Mouse (Mus musculus) heart, adult 2 months (tissue): ENCODE results near the gene Igf1. TPM values are rescaled to one million over a fixed set of nuclear protein-coding genes. Genes with fewer than 3 reads are reported as not detected.

Experiments used
- DNase-seq, 2 experiments: peaks; one replicate each; pipeline ENCODE4 v3.0.0; 2021
- H3K27ac ChIP-seq: fragments of 200-600 bp; 2 replicates; pipeline ENCODE4 v1.8.1; 2022
- H3K27me3 ChIP-seq: fragments of 200-500 bp; 2 replicates; pipeline ENCODE4 v1.6.1; 2012; ENCODE audit warnings: mild to moderate bottlenecking, low read length, inconsistent platforms, mixed read lengths; ENCODE audit not compliant: control insufficient read depth, insufficient read depth
- H3K36me3 ChIP-seq: fragments of 200-500 bp; 2 replicates; pipeline ENCODE4 v1.6.1; 2012; ENCODE audit warnings: low read length, inconsistent platforms; ENCODE audit not compliant: control insufficient read depth, insufficient read depth
- H3K4me1 ChIP-seq: fragments of 200-500 bp; 2 replicates; pipeline ENCODE4 v1.6.1; 2011; ENCODE audit warnings: low read length; ENCODE audit not compliant: control insufficient read depth, insufficient read depth
- H3K4me3 ChIP-seq: fragments of 200-600 bp; 2 replicates; pipeline ENCODE4 v1.8.1; 2022
- H3K79me2 ChIP-seq: fragments of 200-500 bp; replicated peaks from 2 replicates; pipeline ENCODE4 v1.6.1; 2012; ENCODE audit warnings: mild to moderate bottlenecking, inconsistent platforms, low read length, moderate library complexity, mixed read lengths; ENCODE audit not compliant: control insufficient read depth, insufficient read depth
- H3K9ac ChIP-seq: fragments of 200-500 bp; 2 replicates; pipeline ENCODE4 v1.6.1; 2012; ENCODE audit warnings: low read depth, mild to moderate bottlenecking, control low read depth, inconsistent platforms, low read length, mixed read lengths
- CTCF ChIP-seq: fragments of 200-600 bp; IDR thresholded peaks from 2 replicates; pipeline ENCODE4 v1.8.1; 2022; ENCODE audit warnings: antibody characterized with exemption, mild to moderate bottlenecking, moderate library complexity
- EP300 ChIP-seq: fragments of 200-500 bp; IDR thresholded peaks from 2 replicates; pipeline ENCODE4 v1.6.1; 2011; ENCODE audit warnings: low read depth, low read length, control low read depth; ENCODE audit not compliant: insufficient read depth
- POLR2A ChIP-seq: fragments of 200-500 bp; IDR thresholded peaks from 2 replicates; pipeline ENCODE4 v1.6.1; 2011; ENCODE audit warnings: mild to moderate bottlenecking, low read depth, low read length, control low read depth; ENCODE audit not compliant: insufficient read depth
- WGBS: fragments of 180-500 bp; shearing (Covaris S2); methylation state at CpG from one replicate; pipeline ENCODE4 v1.1.7; 2018; 5-methylcytosine and 5-hydroxymethylcytosine counted together
- intact Hi-C: fragments of 180-260 bp; cut with DNase I; formaldehyde crosslinking; loops from one replicate; pipeline ENCODE4 v1.15.1; 2025
- long read RNA-seq: library from polyadenylated mRNA; stranded (forward); transcript quantifications from one replicate; pipeline ENCODE4 v2.0.0, GENCODE M21; 2021
- polyA plus RNA-seq: library from polyadenylated mRNA; depleted of rRNA; stranded (reverse); fragments of >200 nt; gene quantifications from 2 replicates; pipeline ENCODE4 v1.2.3, GENCODE M21; 2012; rRNA removed
- total RNA-seq, 2 experiments: library from RNA; stranded (reverse); gene quantifications; 2 replicates each; pipeline ENCODE4 v1.2.3; 2021

Igf1 gene
- total RNA-seq (10 to 100 TPM; 11.7 to 15.7 TPM), polyA plus RNA-seq (16.9 and 19.8 TPM in 2 replicates)
- long read RNA-seq, full-length matches to known transcripts: 11 of 15 reads
- long read RNA-seq, partial matches to known transcripts: 0 of 15 reads
- long read RNA-seq, other reads (novel, unspliced or antisense): 4 of 15 reads

DNA sequence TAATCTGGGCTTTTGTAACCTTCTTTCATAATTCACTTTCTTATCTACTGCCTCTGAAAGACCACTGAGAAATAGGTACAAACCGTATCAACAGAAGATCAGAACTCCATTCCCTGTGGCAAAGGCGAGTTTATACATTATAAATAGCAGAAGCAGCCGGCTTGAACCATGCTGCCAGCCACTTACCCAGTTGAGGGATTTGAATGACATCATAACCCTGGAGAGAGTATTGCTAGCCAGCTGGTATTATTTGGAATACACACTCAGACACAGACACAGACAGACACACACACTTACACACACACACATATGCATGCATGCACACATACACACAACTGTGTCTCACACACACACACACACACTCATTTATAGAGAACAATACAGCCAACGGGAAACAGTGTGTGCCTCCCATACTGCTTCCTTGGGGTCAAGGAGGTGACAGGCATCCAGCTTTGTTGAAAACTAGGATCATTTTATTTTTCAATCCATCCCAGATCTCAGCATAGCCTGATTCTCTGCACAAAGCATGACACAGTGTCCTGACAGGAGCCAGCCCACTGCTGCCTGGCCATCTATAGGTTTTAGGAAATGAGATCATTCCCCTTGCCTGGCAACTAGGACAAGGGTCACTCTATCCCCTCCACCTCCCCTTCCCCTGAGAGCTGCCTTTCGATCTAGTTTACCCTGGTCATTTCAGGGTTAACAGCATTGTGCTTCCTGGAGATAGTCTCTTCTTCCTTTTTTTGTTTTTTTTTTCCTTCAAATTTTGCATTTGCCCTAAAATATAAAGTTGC is at the start of gene Igf1:
Gene Igf1, plus strand, starts transcription at position 253 of the 794 bp plus-strand sequence.
- Histone ChIP-seq H3K4me1 (peaks cover 11% of the 10 kb centered on the region), H3K4me3 (peak within 1 kb of the TSS; percentile 46), H3K36me3 (no peaks in the 10 kb centered on the region), H3K79me2 (no peaks in the 10 kb centered on the region), H3K9ac (no peak within 1 kb of the TSS; the same call in 1 of the 2 replicates), H3K27me3 (no peaks in the 10 kb centered on the region), H3K27ac (peak within 1 kb of the TSS; percentile 59)
- DNase-seq: no peak
- TF ChIP-seq CTCF: no peak
- TF ChIP-seq EP300: no peak
- TF ChIP-seq POLR2A: no peak
- intact Hi-C loops: loop anchor here (2.0 to 10.0 kb wide), 4 partner anchors 69 to 469 kb away; no protein-coding TSS in a partner anchor
- WGBS: 10% methylated on average over 5 of the region's 5 CpGs

DNA sequence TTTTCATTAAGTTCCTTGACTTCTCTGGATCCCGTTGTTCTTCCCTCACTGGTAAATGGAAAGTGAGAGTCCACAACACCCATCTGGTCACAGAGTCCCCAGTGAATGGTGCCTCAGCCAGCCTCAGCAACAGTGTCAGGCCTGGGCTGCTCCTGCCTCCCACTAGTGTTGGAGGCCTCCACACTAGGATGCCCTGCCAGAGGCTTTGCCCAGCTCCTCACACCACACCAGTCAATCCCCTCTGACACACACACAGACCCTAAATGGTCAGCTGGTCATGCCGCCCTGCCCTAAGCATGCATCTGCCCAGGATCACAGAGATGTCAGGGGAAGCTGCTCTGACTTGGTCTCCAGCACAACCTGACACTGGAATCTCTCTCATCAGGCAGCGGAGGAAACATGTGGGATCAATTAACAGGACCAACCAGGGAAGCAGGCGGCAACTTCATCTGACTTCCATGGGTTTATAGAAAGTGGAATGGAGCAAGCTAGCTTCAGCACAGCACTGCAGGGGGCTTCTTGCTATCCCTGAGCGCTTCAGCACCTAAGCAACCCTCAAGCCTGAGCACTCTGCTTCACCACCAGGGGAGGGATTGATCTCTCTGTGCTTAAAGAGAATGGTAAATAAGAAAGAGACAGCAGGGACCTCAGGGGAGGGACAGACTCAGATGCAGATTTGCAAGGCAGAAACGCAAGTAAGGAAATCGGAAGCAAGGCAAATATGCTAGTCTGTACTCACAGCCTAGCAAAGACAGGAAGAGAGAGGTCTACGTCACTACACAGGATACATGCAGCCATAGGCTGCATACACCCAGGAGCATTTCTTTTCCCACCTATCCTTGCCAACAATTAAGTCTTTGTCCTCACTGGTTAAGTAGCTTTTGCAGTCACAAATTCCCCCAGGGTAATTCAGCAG is 45.6 kb upstream of the Igf1 start:
- no peaks in the 10 kb centered on the region for H3K27me3 ChIP-seq
- intact Hi-C loops: no loop called here
- H3K36me3 ChIP-seq: no peaks in the 10 kb centered on the region
- H3K4me1 ChIP-seq: no peaks in the 10 kb centered on the region; the same call in 1 of the 2 replicates
- H3K79me2 ChIP-seq: no peaks in the 10 kb centered on the region
- no peak for TF ChIP-seq POLR2A
- TF ChIP-seq EP300: no peak
- no peak overlapping the region for H3K9ac ChIP-seq
- no peak overlapping the region for H3K27ac ChIP-seq
- no peak for DNase-seq
- 38% methylated on average over 8 of the region's 8 CpGs for WGBS
- H3K4me3 ChIP-seq: no peak overlapping the region

DNA sequence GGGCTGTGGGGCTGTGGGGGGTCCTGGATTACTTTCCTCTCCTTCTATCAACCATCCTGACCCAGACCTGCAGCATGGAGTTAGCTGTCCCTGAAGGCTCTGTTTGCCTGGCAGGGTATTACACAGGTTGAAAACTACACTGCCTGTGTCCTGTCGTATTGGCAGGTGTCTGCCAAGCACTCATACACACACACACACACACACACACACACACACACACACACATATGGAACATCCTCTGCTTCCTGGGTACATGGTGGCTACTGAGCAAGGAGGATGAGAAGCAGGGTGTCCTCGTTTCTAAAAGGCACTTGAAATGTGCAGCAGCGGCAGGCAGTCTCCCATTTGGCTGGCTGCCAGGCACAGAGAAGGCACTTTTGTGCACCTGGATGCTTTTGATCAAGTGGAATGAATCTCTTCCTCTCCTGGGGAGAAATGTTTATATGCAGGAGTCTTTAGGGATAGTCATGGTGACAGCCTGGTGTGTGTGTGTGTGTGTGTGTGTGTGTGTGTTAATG is 44.9 kb upstream of the Igf1 start:
- intact Hi-C loops: no loop called here
- H3K36me3 ChIP-seq: no peaks in the 10 kb centered on the region
- H3K4me1 ChIP-seq: peaks cover 1% of the 10 kb centered on the region
- H3K9ac ChIP-seq: no peak overlapping the region
- no peak overlapping the region for H3K27ac ChIP-seq
- no peak for TF ChIP-seq CTCF
- TF ChIP-seq POLR2A: no peak
- TF ChIP-seq EP300: no peak
- no peak for DNase-seq
- no peak overlapping the region for H3K4me3 ChIP-seq
- 20% methylated on average over 3 of the region's 3 CpGs for WGBS
- no peaks in the 10 kb centered on the region for H3K27me3 ChIP-seq
- H3K79me2 ChIP-seq: no peaks in the 10 kb centered on the region

DNA sequence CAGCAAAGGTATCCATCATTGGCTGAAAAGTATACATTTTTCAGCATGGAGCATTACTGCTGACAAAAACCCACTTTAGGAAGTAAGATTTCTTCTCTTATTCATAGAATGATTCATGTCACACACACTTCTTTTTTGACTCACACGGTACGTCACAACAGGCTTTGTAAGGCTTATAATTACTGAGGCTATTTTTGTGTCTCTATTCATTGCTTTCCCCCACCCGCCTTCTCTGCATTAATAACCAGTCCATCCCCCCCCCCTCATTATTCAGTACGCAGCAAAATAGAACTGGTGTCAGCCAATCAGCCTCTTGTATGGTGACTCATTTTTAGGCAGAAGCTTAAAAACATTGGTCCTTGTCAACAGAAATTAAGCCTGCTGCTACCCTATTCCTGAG is 41.2 kb upstream of the Igf1 start:
- WGBS: 68% methylated on average over 4 of the region's 4 CpGs
- Histone ChIP-seq H3K9ac (no peak overlapping the region), H3K36me3 (no peaks in the 10 kb centered on the region), H3K4me1 (peaks cover 1% of the 10 kb centered on the region), H3K79me2 (no peaks in the 10 kb centered on the region), H3K27me3 (no peaks in the 10 kb centered on the region), H3K27ac (no peak overlapping the region), H3K4me3 (no peak overlapping the region)
- TF ChIP-seq POLR2A (no peak), EP300 (no peak), CTCF (no peak)
- intact Hi-C loops: no loop called here
- DNase-seq: no peak

DNA sequence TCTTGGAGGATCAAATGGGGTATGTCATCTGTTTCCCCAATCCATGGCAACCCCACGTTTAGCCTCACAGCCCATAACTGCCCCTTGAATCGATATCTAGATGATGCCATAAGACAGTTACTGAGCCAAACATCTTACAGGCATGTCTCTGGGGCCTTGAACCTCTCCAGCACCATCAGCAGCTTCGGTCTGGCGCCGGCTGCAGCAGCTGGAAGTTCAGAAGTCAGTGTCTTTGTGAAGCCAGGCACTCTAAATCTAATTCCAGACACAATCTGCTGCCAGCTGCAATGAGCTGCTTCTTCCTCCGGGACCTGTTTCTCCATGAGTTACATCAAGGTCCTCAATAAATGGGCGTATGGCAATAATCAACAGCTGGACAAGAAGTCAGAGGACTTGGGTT is 40.3 kb upstream of the Igf1 start:
- intact Hi-C loops: no loop called here
- H3K36me3 ChIP-seq: no peaks in the 10 kb centered on the region
- no peaks in the 10 kb centered on the region for H3K27me3 ChIP-seq
- no peaks in the 10 kb centered on the region for H3K79me2 ChIP-seq
- H3K27ac ChIP-seq: no peak overlapping the region
- H3K9ac ChIP-seq: no peak overlapping the region
- H3K4me3 ChIP-seq: no peak overlapping the region
- H3K4me1 ChIP-seq: peaks cover 1% of the 10 kb centered on the region; the same call in 1 of the 2 replicates
- WGBS: 62% methylated on average over 7 of the region's 7 CpGs
- peak; percentile 26 to 41 for DNase-seq
- TF ChIP-seq CTCF (no peak), POLR2A (no peak), EP300 (no peak)
